Mouse (Mus musculus) brain, adult 2 months (tissue): ENCODE data around the gene Parp14.
A peak's percentile ranks its signal among the peaks of the same experiment; 100 is the strongest.

Experiments
- DNase-seq: peaks from one replicate; pipeline ENCODE4 v3.0.0; 2011; ENCODE audit warnings: low read depth, low spot score

Gene Parp14

GRCm38 (mm10) chr16:35870581-35871047, 730 bp downstream of the Parp14 start:
- DNase-seq: no peak

- DNase-seq: no peak
These were observed 1.7 kb downstream of the Parp14 start for GRCm38 (mm10) chr16:35869656-35870055.

- no peak for DNase-seq
These were observed 2.2 kb downstream of the Parp14 start for GRCm38 (mm10) chr16:35869126-35869525.

GRCm38 (mm10) chr16:35867726-35868125, 3.6 kb downstream of the Parp14 start:
- DNase-seq: no peak

GRCm38 (mm10) chr16:35862057-35862456, 9.3 kb downstream of the Parp14 start:
- no peak for DNase-seq

- DNase-seq: no peak
These were observed 11.1 kb downstream of the Parp14 start for GRCm38 (mm10) chr16:35860236-35860635.

GRCm38 (mm10) chr16:35856766-35857165, 14.6 kb downstream of the Parp14 start:
- no peak for DNase-seq

- no peak for DNase-seq
These were observed 15.5 kb downstream of the Parp14 start for GRCm38 (mm10) chr16:35855846-35856245.

- DNase-seq: no peak
These were observed 24.2 kb downstream of the Parp14 start for GRCm38 (mm10) chr16:35847138-35847537.

- DNase-seq: peak; percentile 67
These were observed 31.7 kb downstream of the Parp14 start for GRCm38 (mm10) chr16:35839680-35840079.

GRCm38 (mm10) chr16:35834653-35835052, 36.7 kb downstream of the Parp14 start:
- no peak for DNase-seq

GRCm38 (mm10) chr16:35832926-35833325, 38.4 kb downstream of the Parp14 start:
- no peak for DNase-seq

- DNase-seq: no peak
These were observed 41.3 kb downstream of the Parp14 start for GRCm38 (mm10) chr16:35829999-35830398.

- peak; percentile 89 for DNase-seq
These were observed 53.9 kb downstream of the Parp14 start for GRCm38 (mm10) chr16:35817255-35818089.

GRCm38 (mm10) chr16:35813119-35813518, 58.2 kb downstream of the Parp14 start:
- DNase-seq: no peak

GRCm38 (mm10) chr16:35808838-35809237, 62.5 kb downstream of the Parp14 start:
- no peak for DNase-seq

- no peak for DNase-seq
These were observed 63.7 kb downstream of the Parp14 start for GRCm38 (mm10) chr16:35807663-35807992.

- DNase-seq: no peak
These were observed 64.2 kb downstream of the Parp14 start for GRCm38 (mm10) chr16:35806973-35807662.

GRCm38 (mm10) chr16:35803723-35804122, 67.6 kb downstream of the Parp14 start:
- no peak for DNase-seq

- DNase-seq: no peak
These were observed 69.2 kb downstream of the Parp14 start for GRCm38 (mm10) chr16:35802163-35802562.

GRCm38 (mm10) chr16:35791962-35792521, 79.3 kb downstream of the Parp14 start:
- DNase-seq: no peak

GRCm38 (mm10) chr16:35788330-35788729, 83.0 kb downstream of the Parp14 start:
- no peak for DNase-seq
